Mouse (Mus musculus): ENCODE data around the gene Helb. TPM values are rescaled to one million over a fixed set of nuclear protein-coding genes. Genes with fewer than 3 reads are reported as not detected.

Helb gene
- total RNA-seq, 2 experiments from 2014 or later: 10.6 to 12.9 TPM

GRCm38 (mm10) chr10:120095716-120096115 is 17.1 kb downstream of the Helb start:
- no peak for DNase-seq (ENCODE audit: low spot score in 2 of 2)

GRCm38 (mm10) chr10:120095136-120095535 is 17.7 kb downstream of the Helb start:
- no peak for DNase-seq (ENCODE audit: low spot score in 2 of 2)

GRCm38 (mm10) chr10:120092548-120092947 is 20.2 kb downstream of the Helb start:
- DNase-seq (ENCODE audit: low spot score in 2 of 2): no peak

GRCm38 (mm10) chr10:120077850-120078249 is 34.9 kb downstream of the Helb start:
- no peak for DNase-seq (ENCODE audit: low spot score in 2 of 2)

- DNase-seq (ENCODE audit: low spot score in 2 of 2): no peak
These were observed 46.5 kb downstream of the Helb start for GRCm38 (mm10) chr10:120066319-120066718.

- peak; percentile 25 to 26 for DNase-seq (ENCODE audit: low spot score in 2 of 2)
These were observed 48.4 kb downstream of the Helb start for GRCm38 (mm10) chr10:120064424-120064823.

GRCm38 (mm10) chr10:120061238-120062130 is 51.3 kb downstream of the Helb start:
- no peak for DNase-seq (ENCODE audit: low spot score in 2 of 2)

- DNase-seq (ENCODE audit: low spot score in 2 of 2): no peak
These were observed 52.1 kb downstream of the Helb start for GRCm38 (mm10) chr10:120060579-120061237.

GRCm38 (mm10) chr10:120044714-120045234 is 68.0 kb downstream of the Helb start:
- no peak for DNase-seq (ENCODE audit: low spot score in 2 of 2)

GRCm38 (mm10) chr10:120044237-120044636 is 68.5 kb downstream of the Helb start:
- no peak for DNase-seq (ENCODE audit: low spot score in 2 of 2)

- DNase-seq (ENCODE audit: low spot score in 2 of 2): no peak
These were observed 74.6 kb downstream of the Helb start for GRCm38 (mm10) chr10:120038194-120038593.

- no peak for DNase-seq (ENCODE audit: low spot score in 2 of 2)
These were observed 77.0 kb downstream of the Helb start for GRCm38 (mm10) chr10:120035824-120036223.

- no peak for DNase-seq (ENCODE audit: low spot score in 2 of 2)
These were observed 77.5 kb downstream of the Helb start for GRCm38 (mm10) chr10:120035211-120035733.

- DNase-seq (ENCODE audit: low spot score in 2 of 2): no peak
These were observed 78.9 kb downstream of the Helb start for GRCm38 (mm10) chr10:120033866-120034265.

Other genes with a start within 250 kb of the Helb start
- gene Tmbim4, start 88.6 kb upstream of the Helb start, total RNA-seq (2021): 100 to 1,000 TPM; 117 TPM
- gene Irak3, start 89.1 kb upstream of the Helb start, total RNA-seq (2021): 1 to 10 TPM; 2.0 to 2.2 TPM
- 10 to 100 TPM; 22.6 to 22.9 TPM for gene Llph, start 114.1 kb upstream of the Helb start, total RNA-seq (2021)

All from adrenal gland, postnatal 4 days (tissue).